Mouse (Mus musculus) thymus, postnatal 36 days (tissue): ENCODE data around the gene Sash3.

Source experiments
- DNase-seq, 2 experiments: peaks; one replicate each; pipeline ENCODE4 v3.0.0; 2022; ENCODE audit warnings: mixed read lengths in 2 of 2

Gene Sash3

DNA sequence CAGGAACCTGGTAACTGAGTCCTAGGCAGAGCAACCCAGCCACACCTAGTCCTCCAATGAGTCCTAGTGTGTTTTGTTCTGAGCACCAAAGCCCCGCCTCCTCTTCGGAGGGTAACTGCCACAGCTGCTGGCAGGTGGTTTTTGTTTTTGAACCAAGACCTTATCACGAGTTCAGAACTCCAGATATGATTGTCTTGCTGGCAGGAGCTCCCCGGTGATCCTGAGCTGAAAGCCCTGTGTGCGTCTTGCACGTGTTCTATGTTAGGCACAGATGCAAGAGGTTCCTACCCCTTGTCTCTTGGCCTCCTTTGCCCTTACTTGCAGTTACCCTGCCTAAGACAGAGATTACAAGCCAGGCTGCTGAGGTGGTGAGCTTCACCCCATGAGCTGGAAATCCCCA is 4.8 kb upstream of the Sash3 start:
- DNase-seq, result peak; percentile 72 to 87

DNA sequence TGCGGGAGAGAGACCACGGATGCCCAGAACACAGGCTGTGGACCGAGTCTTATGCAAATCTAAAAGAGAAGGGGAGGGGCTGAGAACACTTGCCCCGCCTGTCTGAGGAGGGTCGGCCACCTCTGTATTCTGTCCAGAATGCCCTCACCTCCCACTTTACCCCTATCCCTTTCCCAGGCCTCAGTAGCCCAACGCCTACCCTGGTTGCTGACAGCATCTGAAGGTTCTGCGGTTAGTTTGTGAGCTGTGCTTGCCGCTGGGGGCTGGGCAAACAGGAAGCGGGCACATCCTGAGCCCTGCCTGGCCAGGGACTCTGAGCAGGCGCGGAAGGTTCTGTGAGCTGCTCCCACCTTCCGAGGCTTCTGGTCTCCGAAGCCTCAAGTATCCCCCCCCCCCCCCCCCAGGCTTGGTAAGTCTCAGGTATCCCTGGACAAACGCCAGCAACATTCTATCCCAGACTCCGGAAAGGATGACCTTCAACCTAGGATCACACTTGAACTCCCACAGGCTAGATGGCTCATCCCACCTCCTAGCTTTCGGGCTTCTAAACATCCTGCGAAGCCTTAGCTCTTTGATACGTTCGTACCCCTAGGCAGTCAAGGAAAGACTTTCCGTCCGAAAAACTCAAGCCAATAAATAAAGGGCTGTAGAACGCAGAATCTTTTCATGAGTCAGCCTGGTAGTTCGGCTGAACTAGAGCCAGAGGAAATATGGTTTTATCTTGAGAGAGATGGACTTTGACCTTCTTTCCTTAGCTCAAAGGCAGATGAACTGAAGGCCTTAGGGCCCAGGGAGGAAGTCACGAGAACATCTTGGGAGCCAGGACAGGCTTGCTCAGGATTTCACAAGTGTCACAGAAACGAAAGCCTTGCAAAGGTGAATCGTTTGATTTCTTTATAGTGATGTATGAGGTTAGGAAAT is 2.6 kb upstream of the Sash3 start:
- DNase-seq, result peak; percentile 75 to 86

DNA sequence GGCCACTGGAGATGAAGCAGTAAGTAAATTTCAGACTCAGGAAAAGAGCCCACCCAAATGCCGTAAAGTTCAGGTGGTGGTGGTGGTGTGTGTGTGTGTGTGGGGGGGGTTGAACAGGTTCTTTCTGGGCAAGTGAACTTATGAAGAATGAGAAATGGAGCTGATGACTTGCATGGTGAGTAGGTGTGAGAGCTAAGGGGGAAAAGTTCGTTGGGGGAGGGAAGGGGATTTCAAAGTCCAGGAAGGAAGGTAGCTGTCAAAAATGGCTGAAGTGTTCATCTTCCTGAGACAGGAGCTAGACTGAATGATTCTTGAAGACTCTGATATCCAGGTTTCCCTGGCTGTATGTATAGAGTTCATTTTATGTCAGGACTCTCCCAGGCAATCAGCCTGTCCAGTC is 990 bp downstream of the Sash3 start:
- DNase-seq, result peak in 1 of 2 experiments; percentile 19

DNA sequence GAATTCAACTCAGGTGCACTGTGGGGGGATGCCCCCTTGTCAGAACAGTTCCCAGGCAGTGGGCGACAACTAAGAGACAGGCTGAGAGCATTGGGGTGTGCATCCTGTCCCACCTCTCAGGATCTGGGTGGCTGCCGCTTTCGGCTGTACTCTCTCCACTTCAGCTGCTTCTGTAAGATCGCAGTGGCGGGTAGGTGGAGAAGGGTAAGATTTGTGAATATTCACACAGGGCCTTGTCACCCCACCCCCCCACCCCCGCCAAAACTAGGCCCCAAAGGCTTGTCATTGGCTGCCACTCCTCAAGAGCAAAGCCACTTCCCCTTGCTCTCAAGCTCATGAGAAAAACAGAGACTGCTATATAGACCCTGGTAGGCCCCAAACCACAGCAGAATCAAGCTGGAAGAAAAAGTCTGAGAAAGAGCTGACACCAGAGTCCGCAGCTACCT is 1.5 kb downstream of the Sash3 start:
- peak; percentile 65 to 79 for DNase-seq

DNA sequence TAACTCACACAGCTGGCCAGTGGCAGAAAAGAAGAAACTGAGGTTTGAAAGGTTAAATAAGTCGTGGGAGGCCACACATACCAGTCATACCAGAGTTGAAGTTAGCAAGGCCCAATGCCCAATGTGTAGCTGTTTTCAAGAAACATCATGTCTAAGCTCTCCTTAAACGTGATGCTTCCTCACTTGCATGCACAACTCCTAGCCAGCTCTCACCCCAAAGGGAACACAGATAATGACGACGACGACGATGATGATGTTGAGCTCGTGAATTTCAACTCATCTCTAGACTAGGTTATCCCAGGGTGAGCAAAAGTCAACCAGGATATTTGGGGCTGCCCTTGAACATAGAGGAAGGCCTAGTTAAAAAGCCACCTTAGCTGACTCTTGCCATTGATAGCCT is 5.9 kb downstream of the Sash3 start:
- no peak for DNase-seq

DNA sequence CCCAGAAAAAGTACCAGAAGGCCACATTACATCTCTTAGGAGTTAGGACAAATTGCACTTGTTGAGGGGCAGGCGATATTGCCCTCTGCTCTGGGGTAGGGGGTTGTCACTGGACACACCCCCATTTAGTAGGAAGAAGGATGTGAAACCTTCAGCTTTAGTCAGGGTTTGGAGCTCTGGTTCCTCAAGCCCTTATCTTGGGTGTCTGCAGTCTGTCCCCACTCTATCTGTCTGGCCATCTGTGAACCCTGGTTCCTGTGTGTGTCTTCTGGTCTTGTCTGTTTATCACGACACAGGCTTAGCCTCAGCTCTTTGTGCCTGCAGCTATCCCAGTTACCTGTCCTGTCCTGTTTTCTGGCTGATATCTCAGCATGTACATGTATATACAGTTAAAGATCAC is 7.2 kb downstream of the Sash3 start:
- no peak for DNase-seq

DNA sequence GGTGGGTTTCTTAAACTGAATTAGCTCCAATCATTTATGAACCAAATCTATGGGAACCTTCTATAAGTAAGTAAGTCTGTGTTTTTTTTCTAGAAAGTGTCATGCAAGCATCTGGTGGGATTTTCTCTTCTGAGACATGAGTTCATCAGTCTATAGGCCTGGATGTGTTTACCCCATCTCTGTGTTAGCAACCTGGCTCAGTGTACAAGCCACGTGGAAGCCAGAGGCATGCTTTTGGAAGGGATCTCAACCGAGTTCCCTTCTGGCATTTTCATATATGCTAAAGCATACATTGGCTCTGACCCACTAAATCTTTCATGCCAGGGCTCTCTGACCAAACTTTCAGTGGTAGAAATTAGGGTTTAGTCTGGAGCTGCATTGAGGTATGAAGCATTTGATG is 7.7 kb downstream of the Sash3 start:
- no peak for DNase-seq

DNA sequence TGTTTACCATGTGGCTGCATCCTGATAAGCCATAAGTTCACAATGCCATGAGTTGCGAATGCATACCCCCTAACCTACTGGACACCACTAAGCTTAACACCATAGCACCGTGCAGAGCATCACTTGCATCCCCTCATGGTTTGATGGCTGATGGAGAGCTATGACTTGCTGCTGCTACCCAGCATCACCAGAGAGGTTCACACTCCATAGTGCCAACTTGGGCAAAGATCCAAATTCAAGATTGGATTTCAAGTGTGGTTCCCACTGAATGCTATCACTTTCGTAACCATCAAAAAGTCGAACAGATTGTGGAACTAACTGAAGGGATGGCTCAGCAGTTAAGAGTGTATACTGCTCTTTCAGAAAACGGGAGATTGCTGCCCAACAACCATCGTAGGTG is 9.3 kb downstream of the Sash3 start:
- no peak for DNase-seq

DNA sequence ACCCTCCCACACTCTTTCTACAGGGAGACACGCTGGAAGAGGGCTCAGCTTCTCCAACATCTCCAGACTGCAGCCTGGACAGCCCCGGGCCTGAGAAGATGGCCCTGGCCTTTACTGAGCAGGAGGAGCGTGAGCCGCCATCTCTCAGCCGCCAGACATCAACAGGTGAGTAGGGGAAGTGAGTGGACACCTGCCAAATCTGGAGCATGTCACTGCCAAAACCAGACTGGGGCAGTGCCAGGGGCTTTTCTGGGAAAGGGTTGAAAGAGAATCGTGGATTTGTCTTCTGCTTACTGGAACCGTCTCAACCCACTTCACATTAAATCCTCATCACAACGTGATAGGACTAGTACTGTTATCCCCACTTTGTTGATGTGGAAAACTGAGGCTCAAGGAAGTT is 11.2 kb downstream of the Sash3 start:
- no peak for DNase-seq

DNA sequence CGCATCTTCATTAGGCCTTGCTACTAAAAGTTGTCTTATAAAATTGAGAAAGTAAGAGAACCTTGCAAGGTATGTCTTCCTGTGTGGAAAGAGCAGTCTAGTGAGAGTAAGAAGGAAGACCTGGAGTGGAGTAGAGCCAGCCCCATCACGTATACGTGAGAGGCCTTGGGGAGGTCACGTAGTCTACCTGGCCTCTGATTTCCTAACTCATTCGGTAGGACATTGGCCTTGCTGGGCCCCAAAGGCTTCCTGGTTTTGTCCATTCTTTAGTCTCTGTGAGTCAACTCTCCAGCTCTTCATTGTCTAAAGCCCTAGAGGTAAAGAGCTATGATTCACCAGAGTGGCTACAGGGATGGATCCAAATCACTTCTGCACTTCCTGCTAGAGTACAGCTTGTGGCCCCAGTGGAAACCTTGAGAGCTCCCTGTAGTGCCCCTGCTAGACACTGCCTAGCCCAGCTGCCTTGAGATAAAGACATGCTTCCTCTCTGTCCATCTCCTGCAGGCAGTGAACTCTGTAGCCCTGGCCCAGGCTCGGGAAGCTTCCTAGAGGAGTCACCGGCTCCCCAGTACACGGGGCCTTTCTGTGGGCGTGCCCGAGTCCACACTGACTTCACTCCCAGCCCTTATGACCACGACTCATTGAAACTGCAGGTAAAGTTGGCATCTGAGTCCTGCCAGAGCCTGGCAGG is 12.1 kb downstream of the Sash3 start:
- DNase-seq, result no peak

DNA sequence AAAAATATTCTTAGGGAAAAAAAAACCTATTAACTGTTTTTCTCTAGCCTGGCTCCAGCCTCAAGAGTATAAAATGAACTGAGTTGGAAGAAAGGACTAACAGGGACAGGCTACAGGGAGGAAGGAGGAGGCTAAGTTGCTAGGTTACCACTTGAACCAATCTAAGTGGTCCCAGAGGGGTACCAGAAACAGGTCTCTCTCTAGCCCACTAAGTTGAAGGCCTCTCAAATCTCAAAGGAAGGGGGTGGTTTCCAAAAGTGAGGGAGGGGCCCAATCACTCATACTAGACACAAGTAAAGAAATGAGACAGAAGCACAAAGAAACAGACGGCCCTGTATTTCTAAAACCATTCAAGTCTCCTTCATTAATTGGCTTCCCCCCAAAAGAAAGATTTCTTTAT is 23.7 kb downstream of the Sash3 start:
- no peak for DNase-seq

DNA sequence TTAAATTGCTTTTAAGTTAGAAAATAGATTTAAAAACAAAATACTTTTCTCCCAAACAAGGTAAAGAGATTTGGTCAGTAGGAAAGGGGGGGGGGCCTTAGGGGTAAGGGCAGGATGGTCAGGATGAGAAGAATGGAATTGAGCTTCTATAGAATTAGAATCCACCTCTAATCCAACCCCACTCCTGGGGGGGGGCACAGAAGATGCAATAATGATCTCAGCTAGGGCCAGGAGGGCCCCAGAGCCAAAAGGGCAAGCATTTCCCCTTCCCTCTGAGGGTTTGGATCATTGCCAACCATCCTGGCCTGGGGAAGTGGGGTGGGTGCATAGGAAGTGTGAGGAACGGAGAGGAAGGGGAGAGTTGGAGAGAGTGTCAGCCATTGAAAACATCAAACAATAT is 24.1 kb downstream of the Sash3 start:
- DNase-seq, result no peak

DNA sequence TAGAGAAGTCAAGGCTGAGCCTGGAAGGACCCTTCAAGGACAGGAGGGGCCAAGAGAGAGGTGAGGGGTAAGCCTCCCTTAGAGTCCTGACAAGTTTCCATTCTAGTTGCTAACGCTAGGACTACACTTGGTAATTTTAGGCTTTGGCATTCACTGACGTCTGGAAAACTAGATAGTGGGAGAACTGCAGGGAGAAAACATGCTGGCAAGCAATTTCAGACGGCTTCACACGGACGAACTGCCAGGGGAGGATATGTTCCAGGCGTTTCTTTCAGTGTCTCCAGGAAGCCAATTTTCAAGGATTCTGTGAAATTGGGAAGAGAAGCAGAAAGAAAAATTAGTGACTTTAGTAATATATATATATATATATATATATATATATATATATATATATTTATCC is 35.6 kb downstream of the Sash3 start:
- no peak for DNase-seq

DNA sequence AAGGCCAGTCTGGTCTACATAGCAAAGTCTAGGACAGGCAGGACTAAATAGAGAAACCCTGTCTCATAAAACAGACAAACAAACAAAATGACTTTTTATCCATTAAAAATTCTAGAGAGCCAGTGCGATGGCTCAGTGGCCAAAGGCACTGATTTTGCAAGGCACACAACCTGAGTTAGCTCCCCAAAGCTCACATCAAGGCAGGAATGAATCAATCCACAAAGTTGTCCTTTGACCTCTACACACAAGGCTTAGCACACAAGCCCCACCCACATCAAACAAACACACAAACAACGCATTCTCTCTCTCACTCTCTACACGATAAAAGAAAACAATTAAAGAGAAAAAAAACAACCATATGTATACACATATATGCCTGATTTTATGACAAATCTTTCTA is 38.5 kb downstream of the Sash3 start:
- DNase-seq, result no peak

DNA sequence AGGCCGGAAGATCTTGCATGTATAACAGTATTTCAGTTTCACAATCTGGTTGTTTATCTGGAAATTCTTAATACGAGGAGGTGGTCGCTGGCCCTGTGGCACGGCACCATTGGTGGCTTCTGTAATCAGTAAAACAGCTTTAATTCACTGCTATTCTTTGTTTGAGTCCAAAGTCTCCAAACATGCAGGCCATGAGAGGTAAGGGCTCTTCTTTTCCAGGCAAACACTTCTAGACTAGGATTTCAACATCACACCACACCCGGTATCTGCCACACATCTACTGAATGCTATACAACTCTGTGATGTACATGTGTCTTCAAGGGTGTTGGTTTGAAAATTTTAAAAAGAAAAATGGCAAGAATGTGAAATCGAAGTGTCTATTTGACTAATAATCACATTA is 45.0 kb downstream of the Sash3 start:
- DNase-seq, result no peak

DNA sequence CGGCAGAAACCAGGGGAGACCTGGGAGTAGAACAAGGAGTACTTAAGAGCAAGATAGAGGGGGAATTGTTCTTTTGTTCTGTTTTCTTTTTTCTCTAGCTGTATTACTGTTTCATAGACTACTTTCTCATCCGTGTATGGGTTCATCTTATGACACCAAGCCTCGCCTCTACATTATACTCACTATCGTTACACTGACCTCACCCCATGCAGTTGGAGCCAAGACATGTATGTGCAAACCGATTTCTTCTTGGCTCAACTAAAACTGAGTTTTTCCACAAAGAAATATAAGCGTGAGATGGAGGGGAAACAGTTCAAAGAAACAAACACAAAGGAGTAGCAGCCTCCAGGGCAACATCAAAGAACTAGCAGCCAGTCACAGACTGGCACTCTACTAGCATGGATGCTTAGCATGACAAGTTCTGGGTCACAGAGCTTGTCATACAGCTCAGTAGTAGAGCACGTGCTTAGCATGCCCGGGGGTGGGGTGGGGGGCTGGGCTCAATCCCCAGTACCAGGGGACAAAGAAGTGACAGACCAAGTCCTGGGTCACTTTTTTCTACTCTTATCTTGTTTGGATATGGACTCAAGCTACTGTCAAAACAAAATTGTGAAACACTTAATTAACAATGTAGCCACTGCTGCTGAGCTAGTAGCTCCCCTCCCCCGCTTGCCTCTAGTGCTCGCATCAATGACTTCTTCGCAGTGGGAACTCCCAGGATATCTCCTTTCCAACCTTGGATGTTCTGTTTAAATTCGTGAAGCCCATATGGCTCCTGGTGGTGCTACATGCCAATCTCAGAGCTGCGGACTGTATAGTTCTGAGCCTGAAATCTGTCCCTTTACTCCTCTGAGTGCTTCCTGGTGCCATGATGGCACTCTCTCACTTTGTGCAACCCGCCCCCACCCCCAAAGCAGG is 47.3 kb downstream of the Sash3 start:
- no peak for DNase-seq

DNA sequence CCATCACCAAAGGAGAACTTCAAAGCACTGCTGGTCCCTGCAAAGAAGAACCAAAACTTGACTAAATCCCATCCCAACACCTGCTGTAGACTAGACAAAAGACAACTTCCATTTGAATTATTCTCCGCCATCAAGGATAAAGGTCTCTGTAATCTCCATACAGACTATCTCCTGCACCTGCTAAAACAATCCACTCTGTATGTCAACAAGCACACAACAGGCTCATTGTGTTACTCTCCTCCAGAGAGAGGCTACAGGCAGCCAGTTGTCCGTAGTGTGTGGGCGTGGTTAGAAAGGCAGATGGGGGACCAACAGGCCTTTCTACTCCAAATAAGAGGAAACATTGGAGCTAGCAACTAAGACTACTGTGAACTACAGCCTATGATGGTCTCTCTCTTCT is 51.6 kb downstream of the Sash3 start:
- DNase-seq, result no peak

DNA sequence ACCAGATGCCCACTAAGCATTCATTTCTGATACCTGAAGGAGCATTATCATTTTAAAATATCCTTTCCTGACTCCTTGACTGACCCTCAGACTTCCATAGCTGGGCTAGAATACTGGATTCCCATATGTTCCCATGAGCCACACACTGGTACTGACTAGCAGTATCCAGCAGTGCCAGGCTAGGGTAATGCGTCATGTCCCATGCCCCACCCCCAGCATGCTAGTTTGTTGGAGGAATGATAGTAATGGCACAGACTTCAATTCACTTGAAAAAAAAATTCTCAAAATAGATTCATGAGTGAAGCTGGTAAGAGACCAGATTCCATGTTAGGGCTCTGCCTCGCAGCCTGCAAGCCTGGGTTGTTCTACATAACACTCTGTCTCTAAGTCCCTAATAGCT is 52.8 kb downstream of the Sash3 start:
- no peak for DNase-seq

DNA sequence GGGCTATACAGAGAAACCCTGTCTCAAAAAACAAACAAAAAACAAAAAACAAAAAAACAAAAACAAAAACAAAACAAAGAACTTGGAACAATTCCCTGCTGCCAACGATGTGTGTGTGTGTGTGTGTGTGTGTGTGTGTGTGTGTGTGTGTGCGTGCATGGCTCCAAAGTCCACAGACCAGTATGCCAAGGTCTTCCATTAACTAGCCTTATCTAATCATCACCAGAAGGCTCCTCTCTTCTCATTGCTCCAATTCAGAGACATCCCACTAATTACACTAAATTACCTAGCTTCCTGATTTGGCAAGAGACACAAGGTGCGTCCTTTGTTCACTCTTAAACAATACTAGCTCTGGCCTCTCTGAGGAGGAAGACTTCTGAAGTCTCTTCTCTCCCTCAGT is 54.5 kb downstream of the Sash3 start:
- no peak for DNase-seq

DNA sequence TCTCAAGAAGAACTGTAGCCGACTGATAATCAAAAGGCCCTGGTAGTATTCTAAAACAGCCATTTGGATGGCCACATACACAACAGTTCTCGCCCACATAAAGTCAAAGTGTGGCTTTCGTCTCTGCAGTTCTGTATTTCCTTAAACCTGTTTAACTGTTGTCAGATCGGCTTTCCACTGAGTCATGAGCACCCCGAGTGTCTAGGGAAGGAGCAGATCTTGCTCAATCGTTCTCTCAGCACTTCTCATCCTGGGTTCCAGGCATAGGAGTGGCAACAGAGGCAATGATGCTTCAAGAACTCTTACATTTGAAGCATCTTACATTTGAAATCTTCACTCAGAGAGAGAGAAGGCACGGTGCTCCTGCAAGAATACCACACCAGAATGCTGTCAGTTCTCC is 55.7 kb downstream of the Sash3 start:
- no peak for DNase-seq

DNA sequence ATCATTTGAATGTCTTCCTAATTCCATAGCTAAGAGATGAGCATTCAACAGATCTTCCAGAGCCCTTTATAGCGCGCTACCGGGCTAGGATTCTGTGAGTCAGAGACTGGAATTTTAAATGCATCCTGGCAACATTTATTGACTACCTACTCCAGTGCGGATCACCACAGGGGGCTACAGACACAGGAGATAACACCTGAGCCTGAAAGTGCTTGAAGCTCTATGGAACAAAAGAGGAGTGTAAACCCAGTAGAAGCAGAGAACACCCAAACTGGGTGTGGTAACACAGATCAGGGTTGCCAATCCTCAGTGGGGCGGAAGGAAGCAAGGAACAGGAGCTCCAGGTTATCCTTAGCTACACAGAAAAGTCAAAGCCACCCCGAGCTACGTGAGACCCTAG is 56.2 kb downstream of the Sash3 start:
- no peak for DNase-seq

DNA sequence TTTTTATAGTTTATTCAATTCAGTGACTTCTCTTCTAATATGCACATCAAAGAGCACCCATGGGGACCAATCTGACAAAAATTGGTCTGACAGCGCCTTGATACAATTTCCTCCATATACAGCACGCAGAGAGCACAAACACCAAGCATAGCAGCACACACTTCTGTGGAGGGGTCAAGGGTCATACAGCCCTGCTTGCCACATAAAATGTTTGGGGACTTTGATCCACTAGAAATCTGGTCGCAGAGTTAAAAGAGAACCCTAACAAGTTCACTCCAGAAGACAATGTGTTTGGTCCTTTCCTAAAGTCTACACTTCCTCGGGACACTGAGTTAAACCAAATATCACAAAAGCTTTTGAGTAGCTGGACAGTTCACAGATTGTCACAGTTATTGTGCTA is 56.8 kb downstream of the Sash3 start:
- DNase-seq, result no peak

DNA sequence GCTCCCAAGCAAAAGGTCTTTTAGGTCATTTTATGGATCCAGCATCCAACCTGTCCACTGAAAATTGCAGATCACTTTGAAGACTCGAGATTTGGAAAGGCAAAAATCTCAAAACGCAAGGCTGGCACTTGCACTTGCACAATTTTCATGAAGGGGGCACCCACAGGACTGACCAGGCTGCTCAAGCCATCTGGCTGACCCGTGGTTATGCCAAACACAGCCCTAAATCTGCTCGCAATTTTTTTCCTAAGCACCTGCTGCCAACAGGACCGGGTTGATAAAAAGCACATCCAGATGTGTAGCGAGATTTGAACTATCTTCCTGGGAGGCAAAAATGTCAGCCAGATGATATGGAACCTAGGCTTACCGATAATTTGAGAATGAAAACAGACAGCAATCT is 57.5 kb downstream of the Sash3 start:
- DNase-seq, result no peak
